Mouse (Mus musculus): ENCODE measurements around the gene Scarb1. TPM values are rescaled to one million over a fixed set of nuclear protein-coding genes. Genes with fewer than 3 reads are reported as not detected.

The Scarb1 gene
- polyA plus RNA-seq, 1 experiment from 2014 or later: 64.9 TPM

GRCm38 (mm10) chr5:125349391-125349790 lies 8.5 kb upstream of the Scarb1 start:
- TF ChIP-seq EP300 (IDR thresholded peaks at IDR 0.05) (no peak), CTCF (IDR thresholded peaks at IDR 0.05) (no peak)
- no peak for DNase-seq (ENCODE audit: low spot score)
- Histone ChIP-seq H3K4me2 (replicated peaks; ENCODE audit: low read depth, low read length) (no peak overlapping the region), H3K9me3 (ENCODE audit: low read length) (no peaks in the 10 kb centered on the region), H3K27ac (ENCODE audit: low read length) (no peak overlapping the region), H3K4me1 (ENCODE audit: insufficient read depth, low read depth, low read length) (no peaks in the 10 kb centered on the region), H3K36me3 (ENCODE audit: insufficient read depth, low read length) (no peaks in the 10 kb centered on the region), H3K9ac (replicated peaks; ENCODE audit: low read depth) (no peak overlapping the region), H3K4me3 (ENCODE audit: low read depth, low read length) (no peak overlapping the region), H3K27me3 (replicated peaks; ENCODE audit: insufficient read depth, low read length) (no peaks in the 10 kb centered on the region)
- 82% methylated on average over 3 of the region's 3 CpGs for WGBS
- ATAC-seq: no peak

- Histone ChIP-seq H3K4me3 (ENCODE audit: low read depth, low read length) (no peak overlapping the region), H3K27ac (ENCODE audit: low read length) (no peak overlapping the region)
- ATAC-seq: peak; percentile 35; the same call in 1 of the 2 replicates
These were observed 7.6 kb upstream of the Scarb1 start for GRCm38 (mm10) chr5:125348487-125348886.

DNA sequence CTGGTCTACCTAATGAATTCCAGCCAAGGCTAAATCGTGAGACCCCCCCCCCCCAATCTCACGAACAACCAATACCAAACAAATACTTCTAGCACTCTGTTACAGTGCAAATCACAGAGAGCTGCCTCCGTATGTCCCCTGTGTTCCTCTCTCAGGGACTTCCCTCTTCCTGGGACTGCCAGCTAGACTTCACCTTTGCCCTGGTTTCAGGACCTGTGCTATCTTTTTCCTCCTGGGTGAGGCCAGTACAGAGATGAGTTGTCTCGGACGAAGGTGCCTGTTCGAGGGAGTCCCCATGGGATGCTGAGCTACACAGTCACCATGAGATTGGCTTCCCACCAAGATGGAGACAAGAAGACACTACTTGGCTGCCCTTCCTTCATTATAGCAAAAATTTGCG lies 7.2 kb upstream of the Scarb1 start:
- H3K27ac ChIP-seq (ENCODE audit: low read length): no peak overlapping the region
- H3K27me3 ChIP-seq (replicated peaks; ENCODE audit: insufficient read depth, low read length): no peaks in the 10 kb centered on the region
- no peaks in the 10 kb centered on the region for H3K36me3 ChIP-seq (ENCODE audit: insufficient read depth, low read length)
- no peak for TF ChIP-seq EP300 (IDR thresholded peaks at IDR 0.05)
- no peak for TF ChIP-seq CTCF (IDR thresholded peaks at IDR 0.05)
- H3K9ac ChIP-seq (replicated peaks; ENCODE audit: low read depth): no peak overlapping the region
- ATAC-seq (no peak), DNase-seq (ENCODE audit: low spot score) (no peak)
- H3K4me3 ChIP-seq (ENCODE audit: low read depth, low read length): no peak overlapping the region
- H3K4me1 ChIP-seq (ENCODE audit: insufficient read depth, low read depth, low read length): no peaks in the 10 kb centered on the region
- 53% methylated on average over 7 of the region's 7 CpGs for WGBS
- H3K9me3 ChIP-seq (ENCODE audit: low read length): no peaks in the 10 kb centered on the region
- no peak overlapping the region for H3K4me2 ChIP-seq (replicated peaks; ENCODE audit: low read depth, low read length)

More at GRCm38 (mm10) chr5:125348487-125348886, 7.6 kb upstream of the Scarb1 start:
- H3K9me3 ChIP-seq (ENCODE audit: low read length): no peaks in the 10 kb centered on the region
- no peaks in the 10 kb centered on the region for H3K27me3 ChIP-seq (replicated peaks; ENCODE audit: insufficient read depth, low read length)
- no peaks in the 10 kb centered on the region for H3K36me3 ChIP-seq (ENCODE audit: insufficient read depth, low read length)
- no peak overlapping the region for H3K4me2 ChIP-seq (replicated peaks; ENCODE audit: low read depth, low read length)
- WGBS: 33% methylated on average over 8 of the region's 8 CpGs
- peak; percentile 79 for TF ChIP-seq CTCF (IDR thresholded peaks at IDR 0.05)
- TF ChIP-seq EP300 (IDR thresholded peaks at IDR 0.05): no peak
- peak; percentile 46 for DNase-seq (ENCODE audit: low spot score)
- H3K4me1 ChIP-seq (ENCODE audit: insufficient read depth, low read depth, low read length): no peaks in the 10 kb centered on the region
- no peak overlapping the region for H3K9ac ChIP-seq (replicated peaks; ENCODE audit: low read depth)

GRCm38 (mm10) chr5:125344296-125344695 lies 3.4 kb upstream of the Scarb1 start:
- WGBS: 94% methylated on average over 6 of the region's 6 CpGs
- Histone ChIP-seq H3K4me2 (replicated peaks; ENCODE audit: low read depth, low read length) (no peak overlapping the region), H3K27ac (ENCODE audit: low read length) (no peak overlapping the region), H3K27me3 (replicated peaks; ENCODE audit: insufficient read depth, low read length) (no peaks in the 10 kb centered on the region), H3K9ac (replicated peaks; ENCODE audit: low read depth) (no peak overlapping the region), H3K36me3 (ENCODE audit: insufficient read depth, low read length) (no peaks in the 10 kb centered on the region), H3K4me3 (ENCODE audit: low read depth, low read length) (no peak overlapping the region), H3K4me1 (ENCODE audit: insufficient read depth, low read depth, low read length) (peaks cover 13% of the 10 kb centered on the region), H3K9me3 (ENCODE audit: low read length) (no peaks in the 10 kb centered on the region)
- DNase-seq (ENCODE audit: low spot score): no peak
- ATAC-seq: no peak
- TF ChIP-seq EP300 (IDR thresholded peaks at IDR 0.05): no peak
- no peak for TF ChIP-seq CTCF (IDR thresholded peaks at IDR 0.05)

DNA sequence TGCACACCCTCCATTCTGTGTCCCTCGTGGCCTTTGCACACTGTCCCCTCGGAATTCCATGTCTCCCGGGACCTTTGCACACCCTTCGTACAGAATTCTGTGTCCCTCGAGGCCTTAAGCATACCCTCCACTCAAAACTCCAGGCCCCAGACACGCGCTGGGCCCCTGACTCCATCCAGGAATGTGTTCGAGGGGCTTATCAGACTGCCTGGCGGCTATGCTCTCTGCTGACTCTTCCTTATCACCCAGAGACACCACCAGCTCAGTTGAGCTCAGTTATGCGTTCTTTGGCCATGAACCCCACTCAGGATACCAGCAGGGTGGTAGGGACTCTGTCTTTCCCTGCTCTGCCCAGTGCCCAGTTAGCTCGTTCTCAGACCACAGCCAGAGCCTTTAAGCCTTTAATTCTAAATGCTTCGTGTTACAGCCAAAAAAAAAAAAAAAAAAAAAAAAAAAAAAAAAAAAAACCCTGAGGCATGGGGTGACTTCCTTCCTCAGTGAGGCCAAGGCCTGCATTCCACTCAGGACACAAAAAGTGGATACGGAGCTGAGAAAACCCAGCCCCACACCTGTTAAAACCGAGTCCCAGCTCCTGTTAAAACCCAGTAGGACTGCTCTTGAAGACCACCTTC lies 681 bp upstream of the Scarb1 start:
- H3K9ac ChIP-seq (replicated peaks; ENCODE audit: low read depth): no peak overlapping the region; the same call in 1 of the 2 replicates
- 37% methylated on average over 14 of the region's 14 CpGs for WGBS
- peak overlapping the region; percentile 64; the same call in 1 of the 2 replicates for H3K4me3 ChIP-seq (ENCODE audit: low read depth, low read length)
- no peaks in the 10 kb centered on the region for H3K27me3 ChIP-seq (replicated peaks; ENCODE audit: insufficient read depth, low read length)
- no peak for TF ChIP-seq EP300 (IDR thresholded peaks at IDR 0.05)
- TF ChIP-seq CTCF (IDR thresholded peaks at IDR 0.05): no peak
- DNase-seq (ENCODE audit: low spot score) (no peak), ATAC-seq (no peak)
- peak overlapping the region; percentile 88 for H3K4me2 ChIP-seq (replicated peaks; ENCODE audit: low read depth, low read length)
- no peaks in the 10 kb centered on the region for H3K9me3 ChIP-seq (ENCODE audit: low read length)
- no peaks in the 10 kb centered on the region for H3K36me3 ChIP-seq (ENCODE audit: insufficient read depth, low read length)
- peaks cover 13% of the 10 kb centered on the region for H3K4me1 ChIP-seq (ENCODE audit: insufficient read depth, low read depth, low read length)
- H3K27ac ChIP-seq (ENCODE audit: low read length): no peak overlapping the region

GRCm38 (mm10) chr5:125339851-125340531 lies 903 bp downstream of the Scarb1 start:
- ATAC-seq: peak; percentile 14
- Histone ChIP-seq H3K9ac (replicated peaks; ENCODE audit: low read depth) (peak overlapping the region; percentile 51), H3K36me3 (ENCODE audit: insufficient read depth, low read length) (no peaks in the 10 kb centered on the region), H3K4me3 (ENCODE audit: low read depth, low read length) (peak overlapping the region; percentile 64), H3K27ac (ENCODE audit: low read length) (peak overlapping the region; percentile 48), H3K4me2 (replicated peaks; ENCODE audit: low read depth, low read length) (peak overlapping the region; percentile 88), H3K9me3 (ENCODE audit: low read length) (no peaks in the 10 kb centered on the region), H3K4me1 (ENCODE audit: insufficient read depth, low read depth, low read length) (peaks cover 13% of the 10 kb centered on the region), H3K27me3 (replicated peaks; ENCODE audit: insufficient read depth, low read length) (no peaks in the 10 kb centered on the region)
- 5% methylated on average over 25 of the region's 25 CpGs for WGBS
- DNase-seq (ENCODE audit: low spot score): peak; percentile 55
- TF ChIP-seq CTCF (IDR thresholded peaks at IDR 0.05): no peak
- TF ChIP-seq EP300 (IDR thresholded peaks at IDR 0.05): no peak

All from lung, postnatal 0 days (tissue).